Mouse (Mus musculus): ENCODE measurements around the gene Rnf144a. TPM values are rescaled to one million over a fixed set of nuclear protein-coding genes. Genes with fewer than 3 reads are reported as not detected.

Rnf144a gene
- total RNA-seq, 2 experiments from 2014 or later = 28.6 to 31.1 TPM

Small RNA genes within 50 kb of the gene (microRNA-seq; reads per million reads assigned to microRNA genes)
- 1.2 to 1.3 reads per million in 2 experiments for gene Mir6538

Other genes starting within 250 kb of the Rnf144a start
- under 1 TPM; 0.65 to 0.77 TPM for gene Rsad2, start 41.2 kb upstream of the Rnf144a start, total RNA-seq (2021)
- gene Cmpk2, start 54.0 kb upstream of the Rnf144a start, total RNA-seq (2021) = 10 to 100 TPM; 19.9 to 22.3 TPM

All from left cerebral cortex, adult 18-20 months (tissue).